Mouse (Mus musculus): Measurements from ENCODE around the gene Rnd1. TPM values are rescaled to one million over a fixed set of nuclear protein-coding genes. Genes with fewer than 3 reads are reported as not detected.

The Rnd1 gene
- polyA plus RNA-seq, 1 experiment from 2014 or later, result 0.28 TPM

- peaks cover 13% of the 10 kb centered on the region; the same call in 1 of the 2 replicates for H3K4me1 ChIP-seq (ENCODE audit: control insufficient read depth, insufficient read depth, low read length)
- H3K27ac ChIP-seq (ENCODE audit: low read depth, low read length), result no peak overlapping the region
- no peak for ATAC-seq (ENCODE audit: low FRiP score, low TSS enrichment)
- H3K9ac ChIP-seq (ENCODE audit: low read depth, low read length), result no peak overlapping the region
- H3K4me2 ChIP-seq (replicated peaks; ENCODE audit: low read depth, low read length), result no peak overlapping the region
- no peaks in the 10 kb centered on the region for H3K9me3 ChIP-seq (ENCODE audit: control insufficient read depth, low read length)
- WGBS, result 14% methylated on average over 7 of the region's 7 CpGs
- peaks cover 32% of the 10 kb centered on the region for H3K27me3 ChIP-seq (ENCODE audit: control insufficient read depth, insufficient read depth, low read length)
- H3K36me3 ChIP-seq (ENCODE audit: control insufficient read depth, insufficient read depth, low read length), result no peaks in the 10 kb centered on the region
- no peak overlapping the region for H3K4me3 ChIP-seq (ENCODE audit: low read length)
These were observed 2.8 kb downstream of the Rnd1 start for GRCm38 (mm10) chr15:98674284-98674993.

- Histone ChIP-seq H3K27me3 (ENCODE audit: control insufficient read depth, insufficient read depth, low read length) (peaks cover 32% of the 10 kb centered on the region), H3K4me2 (replicated peaks; ENCODE audit: low read depth, low read length) (no peak overlapping the region), H3K4me1 (ENCODE audit: control insufficient read depth, insufficient read depth, low read length) (peaks cover 13% of the 10 kb centered on the region; the same call in 1 of the 2 replicates), H3K27ac (ENCODE audit: low read depth, low read length) (no peak overlapping the region), H3K36me3 (ENCODE audit: control insufficient read depth, insufficient read depth, low read length) (no peaks in the 10 kb centered on the region), H3K9me3 (ENCODE audit: control insufficient read depth, low read length) (no peaks in the 10 kb centered on the region), H3K4me3 (ENCODE audit: low read length) (no peak overlapping the region), H3K9ac (ENCODE audit: low read depth, low read length) (no peak overlapping the region)
- ATAC-seq (ENCODE audit: low FRiP score, low TSS enrichment), result no peak
- WGBS, result 76% methylated on average over 7 of the region's 7 CpGs
These were observed 3.5 kb downstream of the Rnd1 start for GRCm38 (mm10) chr15:98673732-98674131.

- no peaks in the 10 kb centered on the region for H3K9me3 ChIP-seq (ENCODE audit: control insufficient read depth, low read length)
- 70% methylated on average over 4 of the region's 4 CpGs for WGBS
- peaks cover 28% of the 10 kb centered on the region for H3K27me3 ChIP-seq (ENCODE audit: control insufficient read depth, insufficient read depth, low read length)
- no peak overlapping the region for H3K4me2 ChIP-seq (replicated peaks; ENCODE audit: low read depth, low read length)
- no peak overlapping the region for H3K4me3 ChIP-seq (ENCODE audit: low read length)
- no peaks in the 10 kb centered on the region for H3K36me3 ChIP-seq (ENCODE audit: control insufficient read depth, insufficient read depth, low read length)
- no peak overlapping the region for H3K9ac ChIP-seq (ENCODE audit: low read depth, low read length)
- ATAC-seq (ENCODE audit: low FRiP score, low TSS enrichment), result no peak
- H3K27ac ChIP-seq (ENCODE audit: low read depth, low read length), result no peak overlapping the region
- H3K4me1 ChIP-seq (ENCODE audit: control insufficient read depth, insufficient read depth, low read length), result peaks cover 13% of the 10 kb centered on the region; the same call in 1 of the 2 replicates
These were observed 4.7 kb downstream of the Rnd1 start for GRCm38 (mm10) chr15:98672592-98672991.

GRCm38 (mm10) chr15:98664042-98664907 is 13.0 kb downstream of the Rnd1 start:
- 76% methylated on average over 11 of the region's 11 CpGs for WGBS
- H3K27me3 ChIP-seq (ENCODE audit: control insufficient read depth, insufficient read depth, low read length), result no peaks in the 10 kb centered on the region
- no peak for ATAC-seq (ENCODE audit: low FRiP score, low TSS enrichment)
- no peak overlapping the region for H3K4me2 ChIP-seq (replicated peaks; ENCODE audit: low read depth, low read length)
- H3K9ac ChIP-seq (ENCODE audit: low read depth, low read length), result no peak overlapping the region
- no peaks in the 10 kb centered on the region for H3K9me3 ChIP-seq (ENCODE audit: control insufficient read depth, low read length)
- peaks cover 8% of the 10 kb centered on the region for H3K4me1 ChIP-seq (ENCODE audit: control insufficient read depth, insufficient read depth, low read length)
- H3K27ac ChIP-seq (ENCODE audit: low read depth, low read length), result no peak overlapping the region
- H3K36me3 ChIP-seq (ENCODE audit: control insufficient read depth, insufficient read depth, low read length), result no peaks in the 10 kb centered on the region
- no peak overlapping the region for H3K4me3 ChIP-seq (ENCODE audit: low read length)

GRCm38 (mm10) chr15:98662567-98663545 is 14.4 kb downstream of the Rnd1 start, which contains the start of gene Ddx23:
Gene Ddx23, minus strand, starts transcription at chr15:98662894.
- peak; percentile 96 for ATAC-seq (ENCODE audit: low FRiP score, low TSS enrichment)
- Histone ChIP-seq H3K9ac (ENCODE audit: low read depth, low read length) (peak within 1 kb of the TSS; percentile 90), H3K36me3 (ENCODE audit: control insufficient read depth, insufficient read depth, low read length) (peaks cover 12% of the 10 kb centered on the region), H3K9me3 (ENCODE audit: control insufficient read depth, low read length) (no peaks in the 10 kb centered on the region), H3K4me2 (replicated peaks; ENCODE audit: low read depth, low read length) (peak within 1 kb of the TSS; percentile 74), H3K27ac (ENCODE audit: low read depth, low read length) (peak within 1 kb of the TSS; percentile 88), H3K4me1 (ENCODE audit: control insufficient read depth, insufficient read depth, low read length) (peaks cover 8% of the 10 kb centered on the region), H3K4me3 (ENCODE audit: low read length) (peak within 1 kb of the TSS; percentile 69), H3K27me3 (ENCODE audit: control insufficient read depth, insufficient read depth, low read length) (no peaks in the 10 kb centered on the region)
- 5% methylated on average over 47 of the region's 48 CpGs for WGBS

GRCm38 (mm10) chr15:98662198-98662566 is 15.1 kb downstream of the Rnd1 start:
- H3K4me1 ChIP-seq (ENCODE audit: control insufficient read depth, insufficient read depth, low read length), result peaks cover 8% of the 10 kb centered on the region
- H3K4me2 ChIP-seq (replicated peaks; ENCODE audit: low read depth, low read length), result peak overlapping the region; percentile 74
- peak overlapping the region; percentile 69 for H3K4me3 ChIP-seq (ENCODE audit: low read length)
- H3K9ac ChIP-seq (ENCODE audit: low read depth, low read length), result peak overlapping the region; percentile 90
- WGBS, result 1% methylated on average over 14 of the region's 14 CpGs
- no peaks in the 10 kb centered on the region for H3K27me3 ChIP-seq (ENCODE audit: control insufficient read depth, insufficient read depth, low read length)
- no peaks in the 10 kb centered on the region for H3K9me3 ChIP-seq (ENCODE audit: control insufficient read depth, low read length)
- H3K27ac ChIP-seq (ENCODE audit: low read depth, low read length), result peak overlapping the region; percentile 88
- ATAC-seq (ENCODE audit: low FRiP score, low TSS enrichment), result no peak
- peaks cover 19% of the 10 kb centered on the region for H3K36me3 ChIP-seq (ENCODE audit: control insufficient read depth, insufficient read depth, low read length)

GRCm38 (mm10) chr15:98656982-98657751 is 20.1 kb downstream of the Rnd1 start:
- Histone ChIP-seq H3K4me2 (replicated peaks; ENCODE audit: low read depth, low read length) (no peak overlapping the region), H3K9me3 (ENCODE audit: control insufficient read depth, low read length) (no peaks in the 10 kb centered on the region), H3K36me3 (ENCODE audit: control insufficient read depth, insufficient read depth, low read length) (peaks cover 68% of the 10 kb centered on the region), H3K9ac (ENCODE audit: low read depth, low read length) (no peak overlapping the region), H3K27me3 (ENCODE audit: control insufficient read depth, insufficient read depth, low read length) (no peaks in the 10 kb centered on the region), H3K4me1 (ENCODE audit: control insufficient read depth, insufficient read depth, low read length) (peaks cover 8% of the 10 kb centered on the region), H3K4me3 (ENCODE audit: low read length) (no peak overlapping the region), H3K27ac (ENCODE audit: low read depth, low read length) (no peak overlapping the region)
- no peak for ATAC-seq (ENCODE audit: low FRiP score, low TSS enrichment)
- WGBS, result 84% methylated on average over 15 of the region's 15 CpGs

- no peaks in the 10 kb centered on the region for H3K27me3 ChIP-seq (ENCODE audit: control insufficient read depth, insufficient read depth, low read length)
- no peak overlapping the region for H3K9ac ChIP-seq (ENCODE audit: low read depth, low read length)
- no peak overlapping the region for H3K27ac ChIP-seq (ENCODE audit: low read depth, low read length)
- H3K36me3 ChIP-seq (ENCODE audit: control insufficient read depth, insufficient read depth, low read length), result peaks cover 99% of the 10 kb centered on the region
- no peak overlapping the region for H3K4me3 ChIP-seq (ENCODE audit: low read length)
- no peak overlapping the region for H3K4me2 ChIP-seq (replicated peaks; ENCODE audit: low read depth, low read length)
- no peaks in the 10 kb centered on the region for H3K9me3 ChIP-seq (ENCODE audit: control insufficient read depth, low read length)
- WGBS, result 98% methylated on average over 8 of the region's 8 CpGs
- H3K4me1 ChIP-seq (ENCODE audit: control insufficient read depth, insufficient read depth, low read length), result no peaks in the 10 kb centered on the region
- no peak for ATAC-seq (ENCODE audit: low FRiP score, low TSS enrichment)
These were observed 25.1 kb downstream of the Rnd1 start for GRCm38 (mm10) chr15:98652174-98652573.
